Mouse (Mus musculus): Measurements from ENCODE around the gene Clip1. TPM values are rescaled to one million over a fixed set of nuclear protein-coding genes. Genes with fewer than 3 reads are reported as not detected.
A peak's percentile ranks its signal among the peaks of the same experiment; 100 is the strongest.

Gene Clip1
- total RNA-seq, 2 experiments from 2014 or later, result 119 to 121 TPM

DNA sequence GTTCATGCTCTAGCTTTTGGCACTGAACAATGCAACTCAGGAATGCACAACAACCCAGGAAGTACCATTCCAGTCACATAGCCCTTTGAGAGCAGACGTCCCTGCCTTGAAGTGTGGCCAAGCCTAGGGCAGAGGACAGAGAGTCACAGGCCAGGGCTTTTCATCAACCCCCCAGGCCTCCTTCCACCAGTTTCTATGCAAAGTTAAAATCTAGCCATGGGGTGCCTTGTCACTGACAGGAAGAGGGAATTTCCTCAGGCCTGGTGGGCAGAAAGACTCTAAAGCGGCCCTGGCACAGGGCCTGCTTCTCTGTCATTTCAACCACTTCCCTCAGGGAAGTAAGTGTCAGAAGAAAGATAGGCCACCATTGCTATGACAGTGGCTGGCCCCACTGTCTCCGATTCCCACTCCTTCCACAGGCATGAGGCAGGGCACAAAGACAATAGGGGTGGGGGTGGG is 77.2 kb downstream of the Clip1 start:
- no peak for DNase-seq (ENCODE audit: low spot score in 2 of 2)

DNA sequence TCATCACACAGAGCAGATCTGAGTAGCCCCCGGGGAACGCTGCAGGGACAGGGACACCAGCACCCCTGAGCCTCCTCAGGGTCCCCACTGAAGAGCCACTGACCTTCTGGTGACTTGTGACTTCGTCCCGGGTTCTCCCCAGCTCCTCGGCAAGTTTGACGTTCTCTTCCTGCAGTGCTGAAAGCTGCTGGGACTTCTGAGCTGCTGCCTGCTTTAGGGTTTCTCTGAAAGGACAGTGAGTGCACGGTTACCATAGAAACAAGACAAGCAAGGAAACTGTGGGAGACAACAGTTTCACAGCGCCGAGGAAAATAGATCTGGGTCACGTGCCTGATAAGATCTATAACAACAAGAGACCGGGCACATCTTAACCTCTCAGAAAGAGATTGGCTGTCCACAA is 80.9 kb downstream of the Clip1 start:
- no peak for DNase-seq (ENCODE audit: low spot score in 2 of 2)

DNA sequence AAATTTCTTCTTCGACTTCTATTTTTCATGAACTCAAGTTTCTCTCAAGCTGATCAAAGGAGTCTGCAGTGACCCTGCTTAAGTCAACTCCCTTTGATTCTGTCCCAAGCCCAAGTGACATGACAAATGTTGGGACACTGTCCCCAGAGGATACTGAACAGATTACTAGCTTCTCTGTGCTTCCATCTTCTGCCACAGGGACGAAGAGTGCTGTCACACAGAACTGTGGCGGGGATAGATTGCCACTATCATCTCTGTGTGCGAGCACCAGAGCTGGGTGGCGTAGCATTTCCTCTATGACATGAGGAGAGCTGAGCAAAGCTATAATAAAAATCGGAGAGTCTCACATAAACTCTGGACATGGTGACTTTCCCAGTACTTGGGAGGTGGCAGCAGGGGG is 82.2 kb downstream of the Clip1 start:
- DNase-seq (ENCODE audit: low spot score in 2 of 2), result no peak

DNA sequence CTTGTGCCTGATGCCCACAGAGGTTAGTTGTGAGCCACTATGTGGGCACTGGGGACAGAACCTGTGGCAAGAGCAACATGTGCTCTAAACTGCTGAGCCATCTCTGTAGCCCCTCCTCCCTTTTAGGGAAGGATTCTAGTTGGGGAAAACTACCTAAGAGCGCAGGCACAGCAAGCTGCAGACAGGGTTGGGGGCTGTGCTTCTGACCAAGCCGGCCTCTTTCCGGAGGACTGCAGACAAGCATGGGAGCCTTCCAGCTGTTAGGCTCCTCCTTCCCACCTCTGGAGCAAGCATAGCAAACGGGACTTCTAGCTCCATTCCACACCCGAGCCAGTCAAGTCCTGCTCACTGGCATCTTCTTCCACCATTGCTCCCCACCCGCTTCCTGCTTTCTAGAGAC is 85.1 kb downstream of the Clip1 start:
- DNase-seq (ENCODE audit: low spot score in 2 of 2), result no peak

DNA sequence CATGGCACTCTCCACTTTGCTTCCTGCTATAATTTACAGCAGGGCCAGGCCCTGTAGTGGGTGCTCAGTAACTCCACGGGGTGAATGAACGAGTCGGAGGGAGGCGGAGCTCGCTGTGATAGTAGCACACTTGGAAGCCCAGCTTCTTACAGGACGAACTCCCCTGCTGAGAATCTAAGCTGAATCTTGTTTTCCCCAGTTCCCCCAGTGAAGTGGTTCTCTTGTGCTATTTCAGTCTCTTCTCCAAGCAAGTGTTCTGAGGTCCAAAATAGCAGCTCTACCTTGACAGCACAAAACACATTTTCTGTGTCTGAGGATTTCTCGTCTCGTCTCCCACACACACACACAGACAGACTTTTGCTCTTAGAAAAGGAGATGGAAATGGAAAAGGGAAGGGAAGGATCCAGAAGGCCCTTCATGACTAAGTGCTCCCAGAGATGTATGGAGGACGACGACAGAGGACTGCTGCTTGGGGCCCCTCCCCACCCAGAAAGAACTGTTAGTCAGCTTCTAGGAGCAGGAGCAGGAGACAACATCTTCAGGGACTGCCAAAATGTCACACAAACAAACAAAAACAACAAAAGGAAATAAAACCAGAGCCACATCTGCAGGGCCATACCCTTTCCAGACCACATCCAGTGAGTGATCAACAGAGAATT is 90.7 kb downstream of the Clip1 start:
- no peak for DNase-seq (ENCODE audit: low spot score in 2 of 2)

DNA sequence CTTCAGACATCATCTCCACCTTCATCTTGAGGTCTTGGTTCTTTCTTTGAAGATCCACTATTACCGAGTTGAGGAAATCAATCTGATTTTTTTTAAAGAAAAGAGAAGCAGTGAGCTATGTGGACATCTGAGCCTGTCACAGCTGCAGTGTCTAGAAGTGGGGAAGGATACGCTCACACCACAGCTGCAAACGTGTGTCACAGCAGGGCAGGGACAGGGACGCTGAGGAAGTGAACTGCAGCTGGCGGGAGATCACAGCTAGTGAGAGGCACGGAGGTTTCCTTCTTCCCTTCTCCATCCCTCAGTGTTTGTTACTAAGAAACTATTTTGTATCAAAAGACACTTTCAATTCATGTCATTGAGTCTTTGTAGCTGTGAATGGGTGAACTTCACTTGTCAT is 104.4 kb downstream of the Clip1 start:
- DNase-seq (ENCODE audit: low spot score in 2 of 2), result no peak

DNA sequence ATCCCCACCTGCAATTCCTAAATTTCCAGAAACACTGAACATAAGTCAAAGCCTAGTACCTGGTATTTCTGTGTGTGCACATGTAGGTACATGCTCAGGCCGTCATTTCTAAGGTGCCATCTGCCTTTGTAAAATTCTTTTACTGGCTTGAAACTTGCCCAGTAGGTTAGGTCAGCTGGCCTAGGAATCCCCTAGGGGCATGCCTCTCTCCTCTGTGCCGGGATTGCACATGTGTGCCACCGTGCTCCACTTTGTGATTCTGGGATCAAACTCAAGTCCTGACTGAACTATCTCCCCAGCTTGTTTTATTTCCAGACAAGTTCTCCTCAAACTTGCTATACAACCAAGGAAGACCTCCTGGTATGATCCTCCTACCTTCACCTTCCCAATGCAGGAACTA is 107.7 kb downstream of the Clip1 start:
- no peak for DNase-seq (ENCODE audit: low spot score in 2 of 2)

DNA sequence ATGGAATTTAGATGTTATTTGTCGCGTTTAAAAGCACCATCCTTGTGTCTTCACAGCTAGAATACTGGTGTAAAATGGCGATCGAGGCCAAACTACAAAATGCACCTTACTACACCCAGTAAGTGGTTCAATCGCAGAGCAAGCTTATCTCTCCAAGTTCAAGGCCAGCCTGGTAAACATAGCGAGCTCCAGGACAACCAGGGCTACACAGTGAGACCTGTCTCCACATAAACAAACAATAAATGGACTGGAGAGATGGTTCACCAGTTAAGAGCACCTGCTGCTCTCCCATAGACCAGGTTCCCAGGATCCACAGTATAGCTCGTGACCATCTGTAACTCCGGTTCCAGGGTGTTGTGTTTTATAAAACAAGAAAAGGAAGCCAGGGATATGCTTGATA is 111.1 kb downstream of the Clip1 start:
- DNase-seq (ENCODE audit: low spot score in 2 of 2), result no peak

DNA sequence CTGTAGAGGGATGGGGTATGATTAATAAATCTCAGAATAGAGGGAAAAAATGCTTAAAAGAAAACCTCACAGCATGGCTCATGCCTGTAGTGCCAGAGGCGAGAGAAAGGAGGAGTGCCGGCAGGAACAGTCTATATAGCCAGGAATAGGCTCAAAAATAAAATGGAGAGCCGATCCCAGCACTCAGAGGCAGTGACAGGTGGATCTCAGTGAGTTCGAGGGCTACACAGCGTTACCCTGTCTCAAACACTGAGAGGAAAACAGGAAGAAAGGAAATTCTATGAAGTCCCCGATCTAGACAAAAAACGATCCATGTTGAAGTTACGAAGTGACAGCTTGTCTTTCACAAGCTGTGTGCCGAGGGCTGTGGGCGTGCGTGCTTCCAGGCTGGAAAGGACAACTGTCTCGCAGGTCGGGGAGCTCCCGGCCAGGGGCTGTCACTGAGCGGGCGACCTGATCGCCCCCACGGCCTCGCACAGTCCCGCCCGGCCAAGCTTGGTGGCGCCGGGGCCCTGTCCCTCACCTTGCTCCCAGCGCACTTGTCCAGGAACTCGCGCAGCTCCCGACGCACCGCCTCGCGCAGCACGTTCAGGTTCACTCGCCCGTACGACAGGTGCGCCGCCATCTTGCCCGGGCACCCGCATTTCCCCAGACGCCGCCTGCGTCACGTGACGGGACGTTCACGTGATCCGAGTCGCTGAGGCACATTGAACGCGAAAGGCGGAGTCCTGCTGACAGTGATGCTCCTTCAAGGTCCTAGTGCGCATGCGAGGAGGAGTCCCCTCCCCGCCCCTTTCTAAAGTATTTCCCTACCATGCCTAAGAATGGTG is 111.8 kb downstream of the Clip1 start, which contains the start of gene Vps33a:
Gene Vps33a (minus strand): TSS at position 682 of the 830 bp plus-strand sequence.
- peak; percentile 96 to 98 for DNase-seq (ENCODE audit: low spot score in 2 of 2)

DNA sequence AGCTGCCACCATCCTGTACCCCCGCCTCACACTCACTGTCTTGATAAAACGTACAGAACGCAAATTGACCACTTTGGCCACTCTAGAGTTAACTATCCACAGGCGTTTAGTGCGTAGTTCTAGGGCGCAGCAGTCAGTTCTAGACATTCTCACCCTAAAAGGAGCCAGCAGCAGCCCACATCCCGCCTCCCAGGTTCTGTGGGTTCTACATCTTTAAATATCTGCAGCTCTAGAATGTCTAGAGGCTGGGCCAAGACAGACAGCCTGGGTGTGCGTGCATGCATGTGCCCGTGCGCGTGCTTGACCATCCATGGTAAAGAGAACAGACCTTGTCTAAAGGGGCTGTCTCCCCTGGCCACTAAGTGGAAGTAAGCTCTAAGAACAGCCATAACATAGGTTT is 123.3 kb downstream of the Clip1 start:
- DNase-seq (ENCODE audit: low spot score in 2 of 2), result peak in 1 of 2 experiments; percentile 1

DNA sequence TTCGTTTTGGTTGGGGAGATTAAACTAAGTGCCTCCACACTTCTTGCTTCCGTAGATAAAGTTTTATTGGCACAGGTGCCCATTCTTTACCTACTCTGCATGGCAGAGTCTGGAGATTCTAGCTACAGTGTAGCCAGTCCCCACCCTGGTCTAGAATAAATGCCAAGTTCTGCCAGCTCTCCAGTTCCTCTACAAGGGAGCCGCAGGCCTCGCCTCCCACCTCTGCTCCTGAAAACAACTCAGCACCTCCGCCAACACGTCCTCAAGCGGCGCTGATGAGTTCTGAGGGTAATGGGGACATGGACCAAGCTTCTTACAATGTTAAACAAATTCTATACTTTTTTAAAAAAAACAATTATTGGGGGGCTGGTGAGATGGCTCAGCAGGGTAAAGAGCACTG is 124.8 kb downstream of the Clip1 start:
- DNase-seq (ENCODE audit: low spot score in 2 of 2), result peak in 1 of 2 experiments; percentile 4

DNA sequence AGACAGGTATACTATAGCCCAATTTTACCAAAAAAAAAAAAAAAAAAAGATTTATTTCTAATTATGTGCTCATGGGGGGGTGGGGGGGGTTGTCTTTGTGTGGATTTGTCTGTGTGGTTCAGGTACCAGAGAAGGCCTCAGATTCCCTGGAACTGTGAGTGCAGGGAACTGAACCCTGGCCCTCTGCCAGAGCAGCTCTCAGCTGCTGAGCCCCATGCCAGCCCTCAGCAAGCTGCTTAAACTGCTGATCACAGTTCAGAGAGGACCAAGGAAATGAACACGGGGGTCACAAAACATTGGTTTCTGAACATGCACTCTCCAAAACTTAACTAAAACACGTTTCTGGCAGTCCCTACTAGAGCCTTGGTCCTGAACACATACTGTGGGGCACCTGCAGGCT is 128.0 kb downstream of the Clip1 start:
- peak; percentile 62 to 74 for DNase-seq (ENCODE audit: low spot score in 2 of 2)

DNA sequence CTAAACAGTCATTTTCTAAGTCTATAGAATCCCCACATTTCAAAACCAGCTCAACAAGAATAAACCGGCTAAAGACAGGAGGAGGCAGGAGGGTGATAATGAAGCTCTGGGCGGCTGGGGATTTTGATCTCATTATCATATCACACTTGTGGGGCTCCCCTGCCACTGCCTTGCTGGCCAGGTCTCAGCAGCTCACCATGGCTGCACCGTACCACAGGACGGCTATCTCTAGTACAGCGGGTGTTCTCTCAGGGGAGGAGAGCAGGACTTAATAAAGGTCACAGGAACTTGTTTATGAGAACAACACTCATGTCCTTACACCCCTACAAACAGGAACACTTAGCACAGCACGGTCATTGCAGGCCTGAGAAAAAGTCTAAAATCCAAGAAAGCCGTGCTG is 128.7 kb downstream of the Clip1 start:
- DNase-seq (ENCODE audit: low spot score in 2 of 2), result peak in 1 of 2 experiments; percentile 5

DNA sequence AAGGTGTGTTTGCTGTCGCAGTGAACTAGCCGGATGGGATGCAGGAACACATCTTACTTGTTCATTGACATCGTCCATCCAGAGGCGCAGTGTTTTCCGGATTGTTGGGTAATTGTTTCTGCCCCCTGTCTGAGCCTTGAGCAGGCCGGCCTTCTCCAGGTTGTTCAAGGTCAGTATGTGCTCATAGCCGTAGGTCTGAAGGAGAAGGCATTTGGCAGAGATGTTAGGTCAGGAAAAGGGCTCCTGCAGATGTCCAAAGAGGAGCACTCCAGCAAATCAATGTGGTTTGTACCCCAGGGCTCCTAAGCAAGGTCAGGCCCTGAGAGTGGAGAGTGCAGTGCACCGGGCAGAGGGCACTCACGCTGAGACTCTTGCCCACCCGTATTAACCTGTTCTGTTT is 150.6 kb downstream of the Clip1 start:
- peak in 1 of 2 experiments; percentile 5 for DNase-seq (ENCODE audit: low spot score in 2 of 2)

DNA sequence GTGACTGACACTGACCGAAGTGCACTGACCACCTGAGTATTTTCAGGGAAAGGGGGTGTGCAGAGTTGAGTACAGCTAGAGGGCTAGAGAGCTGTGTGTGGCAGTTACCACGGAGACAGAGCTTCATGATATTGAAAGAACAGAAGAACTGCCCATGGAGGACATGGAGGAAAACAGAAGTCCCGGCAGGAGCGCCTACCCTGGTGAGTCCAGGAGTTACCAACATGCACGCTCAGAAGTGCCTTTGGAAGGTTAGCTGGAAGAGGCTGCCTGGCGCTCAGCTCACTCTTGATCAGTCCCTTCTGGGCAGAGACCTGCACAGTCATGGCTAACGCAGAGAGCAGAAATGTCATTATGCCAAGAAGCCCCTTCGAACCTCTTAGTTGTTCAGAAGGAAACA is 154.4 kb downstream of the Clip1 start:
- peak; percentile 2 to 7 for DNase-seq (ENCODE audit: low spot score in 2 of 2)

DNA sequence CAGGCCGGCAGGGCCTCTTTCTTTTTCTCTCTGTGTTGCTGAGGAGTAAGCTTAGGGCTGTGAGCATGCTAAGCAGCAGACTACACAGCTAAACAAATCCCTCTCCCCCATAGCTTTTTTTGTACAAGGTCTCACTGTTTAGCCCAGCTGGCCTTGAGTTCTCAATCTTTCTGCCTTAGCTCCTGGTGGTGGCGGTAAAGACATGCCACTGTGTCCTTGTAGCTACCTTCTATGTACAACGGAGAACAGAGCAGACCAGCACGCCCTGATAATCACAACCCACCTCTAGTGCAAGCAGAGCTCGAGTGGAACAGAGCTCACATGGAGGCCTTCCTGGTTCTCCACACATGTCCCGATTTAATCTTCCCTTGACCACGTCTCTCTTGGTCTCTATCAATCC is 155.8 kb downstream of the Clip1 start:
- DNase-seq (ENCODE audit: low spot score in 2 of 2), result peak; percentile 1 to 7

Other genes with a start within 250 kb of the Clip1 start
- 1 to 10 TPM; 1.7 to 2.2 TPM for gene Lrrc43, start 195.3 kb downstream of the Clip1 start, total RNA-seq (2021)
- not detected for gene Il31, start 195.1 kb downstream of the Clip1 start, total RNA-seq (2021)
- gene B3gnt4, start 174.2 kb downstream of the Clip1 start, total RNA-seq (2021), result 1 to 10 TPM; 1.3 to 1.8 TPM
- gene Diablo, start 160.4 kb downstream of the Clip1 start, total RNA-seq (2021), result 10 to 100 TPM; 41.3 to 48.8 TPM
- gene Gm49027, start 159.1 kb downstream of the Clip1 start, total RNA-seq (2021), result 1 to 10 TPM; 6.2 to 8.7 TPM
- 10 to 100 TPM; 71.4 to 72.0 TPM for gene Vps33a, start 111.6 kb downstream of the Clip1 start, total RNA-seq (2021)
- gene Zcchc8, start 36.5 kb upstream of the Clip1 start, total RNA-seq (2021), result 10 to 100 TPM; 50.5 to 50.7 TPM
- 10 to 100 TPM; 97.3 to 98.7 TPM for gene Rsrc2, start 64.8 kb upstream of the Clip1 start, total RNA-seq (2021)
- gene Kntc1, start 65.1 kb upstream of the Clip1 start, total RNA-seq (2021), result 1 to 10 TPM; 4.5 to 4.9 TPM
- not detected for gene Hcar2, start 180.9 kb upstream of the Clip1 start, total RNA-seq (2021)
- gene Hcar1, start 195.4 kb upstream of the Clip1 start, total RNA-seq (2021), result under 1 TPM; 0.66 to 0.85 TPM
- 10 to 100 TPM; 70.7 to 76.0 TPM for gene Denr, start 222.6 kb upstream of the Clip1 start, total RNA-seq (2021)
- gene Gm43518, start 242.8 kb upstream of the Clip1 start, total RNA-seq (2021), result 1 to 10 TPM; 1.3 to 1.6 TPM
- gene Ccdc62, start 246.1 kb upstream of the Clip1 start, total RNA-seq (2021), result 1 to 10 TPM; 2.9 to 3.3 TPM